Mouse (Mus musculus) spleen, adult 2 months (tissue): ENCODE data around the gene Nckipsd.

ENCODE experiments used
- CTCF ChIP-seq: fragments of 200-500 bp; IDR thresholded peaks from 2 replicates; pipeline ENCODE4 v1.5.1; 2011; ENCODE audit warnings: mild to moderate bottlenecking, inconsistent platforms; ENCODE audit not compliant: insufficient read depth, insufficient read length, insufficient replicate concordance; ENCODE audit errors: extremely low read depth
- POLR2A ChIP-seq: fragments of 200-500 bp; IDR thresholded peaks from 2 replicates; pipeline ENCODE4 v1.6.1; 2011; ENCODE audit warnings: low read depth, low read length, inconsistent platforms

DNA sequence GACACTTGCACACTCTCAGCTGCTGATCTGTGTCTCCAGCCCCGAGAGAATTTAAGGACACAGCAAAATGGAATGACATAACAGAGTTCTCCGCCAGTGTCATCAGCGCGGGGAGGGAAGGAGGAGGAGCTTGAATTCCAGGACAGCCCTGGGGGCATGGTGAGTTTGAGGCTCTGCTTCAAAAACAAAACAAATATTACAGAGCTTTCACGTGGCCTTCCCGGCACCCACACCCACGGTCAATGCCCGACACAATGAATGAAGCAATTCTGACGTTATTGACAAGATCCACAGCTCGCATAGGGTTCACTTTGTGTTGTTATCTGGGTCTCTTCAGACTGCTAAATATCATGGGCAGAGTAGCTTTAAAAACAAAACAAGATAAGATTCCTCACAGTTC, 43.2 kb upstream of the Nckipsd start:
- TF ChIP-seq CTCF (no peak), POLR2A (no peak)
